Comparison of ENCODE assay signal across 8 mouse cellular contexts in the genomic region with DNA sequence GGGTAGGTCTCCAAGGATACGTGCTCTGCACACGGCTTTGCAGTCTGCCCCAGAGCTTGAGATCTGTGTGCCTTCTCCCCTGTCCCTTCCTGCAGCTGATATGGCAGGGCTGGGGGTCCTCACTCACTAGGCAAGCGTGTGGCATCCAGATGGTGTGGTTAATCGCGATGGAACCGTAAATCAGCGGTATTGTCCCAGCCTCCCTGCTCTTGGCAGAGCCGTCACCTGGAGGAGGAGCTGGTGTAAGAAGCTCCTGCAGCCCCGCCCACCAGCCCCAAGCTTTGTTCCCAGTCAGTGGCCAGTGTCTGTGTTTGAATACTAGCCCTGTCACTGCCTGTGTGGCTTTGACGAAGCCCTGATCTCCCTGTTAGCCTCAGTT.
A peak's percentile ranks its signal among the peaks of the same experiment; 100 is the strongest.
DNase-seq lines count a peak whose midpoint lies in the region; ATAC-seq and TF ChIP-seq lines count a peak whose summit lies in the region.

No protein-coding gene starts in this region.

- H3K9me3 ChIP-seq in hindbrain, embryonic 13.5 days: no peaks in the 10 kb centered on the region
- no peaks in the 10 kb centered on the region for H3K9me3 ChIP-seq in neural tube, embryonic 11.5 days (ENCODE audit: control insufficient read depth, low read length)

- no peak overlapping the region for H3K4me3 ChIP-seq in cerebellum, adult 2 months (replicated peaks; ENCODE audit: insufficient read depth, low read depth, low read length)
- no peak overlapping the region for H3K4me3 ChIP-seq in hindbrain, embryonic 13.5 days
- no peak overlapping the region for H3K4me3 ChIP-seq in neural tube, embryonic 11.5 days (ENCODE audit: low read depth, low read length)

- DNase-seq in cerebellum, adult 2 months: peak in 1 of 2 experiments; percentile 40
- no peak for DNase-seq in cerebellum, adult 9-11 months
- peak; percentile 46 for DNase-seq in lung, postnatal 10 days
- no peak for DNase-seq in lung, postnatal 25 days (ENCODE audit: low spot score)
- DNase-seq in neural tube, embryonic 11.5 days (ENCODE audit: low spot score): peak; percentile 80
- no peak for DNase-seq in frontal cortex, adult 2 months (ENCODE audit: extremely low spot score in 1 of 2, low spot score in 1 of 2)
- no peak for DNase-seq in layer of hippocampus, adult 8-10 months (ENCODE audit: low spot score in 2 of 2)

- TF ChIP-seq POLR2A in cerebellum, adult 2 months (IDR thresholded peaks at IDR 0.05; ENCODE audit: borderline replicate concordance, insufficient read depth, low read length): no peak

- H3K27me3 ChIP-seq in cerebellum, adult 2 months (ENCODE audit: control insufficient read depth, insufficient read depth, low read length): no peaks in the 10 kb centered on the region
- no peaks in the 10 kb centered on the region for H3K27me3 ChIP-seq in hindbrain, embryonic 13.5 days
- H3K27me3 ChIP-seq in neural tube, embryonic 11.5 days (ENCODE audit: control insufficient read depth, insufficient read depth, low read length): 0 out of 2 replicates have a peak, but pooled peaks cover 6% of the 10 kb centered on the region

- 37% methylated on average over 10 of the region's 10 CpGs for WGBS in cerebellum, adult 2 months
- whole genome bisulfite sequencing in hindbrain, embryonic 13.5 days: 7% methylated on average over 10 of the region's 10 CpGs
- 3% methylated on average over 10 of the region's 10 CpGs for WGBS in neural tube, embryonic 11.5 days

- TF ChIP-seq CTCF in cerebellum, adult 2 months (IDR thresholded peaks at IDR 0.05; ENCODE audit: borderline replicate concordance, insufficient read depth, low read depth, low read length): no peak

- 0 out of 2 replicates have a peak overlapping the region, but pooled peaks have one; percentile 10 for H3K4me2 ChIP-seq in hindbrain, embryonic 13.5 days
- H3K4me2 ChIP-seq in neural tube, embryonic 11.5 days (ENCODE audit: low read depth): no peak overlapping the region

- ATAC-seq in hindbrain, embryonic 13.5 days (ENCODE audit: low FRiP score): peak; percentile 22; the same call in 1 of the 2 replicates
- ATAC-seq in neural tube, embryonic 11.5 days (ENCODE audit: insufficient read depth, low FRiP score, low TSS enrichment): peak; percentile 35; the same call in 1 of the 2 replicates

- peaks cover 36% of the 10 kb centered on the region for H3K4me1 ChIP-seq in cerebellum, adult 2 months (ENCODE audit: control insufficient read depth, insufficient read depth, low read length)
- peaks cover 75% of the 10 kb centered on the region for H3K4me1 ChIP-seq in hindbrain, embryonic 13.5 days (replicated peaks)
- peaks cover 39% of the 10 kb centered on the region for H3K4me1 ChIP-seq in neural tube, embryonic 11.5 days (ENCODE audit: control insufficient read depth, insufficient read depth, low read length)

- peak overlapping the region; percentile 15; the same call in 1 of the 2 replicates for H3K27ac ChIP-seq in cerebellum, adult 2 months (ENCODE audit: insufficient read depth, low read length)
- H3K27ac ChIP-seq in hindbrain, embryonic 13.5 days: peak overlapping the region; percentile 100
- peak overlapping the region; percentile 98 for H3K27ac ChIP-seq in neural tube, embryonic 11.5 days (ENCODE audit: low read depth, low read length)

- peak overlapping the region; percentile 69; the same call in 1 of the 2 replicates for H3K9ac ChIP-seq in hindbrain, embryonic 13.5 days
- H3K9ac ChIP-seq in neural tube, embryonic 11.5 days (ENCODE audit: low read length): peak overlapping the region; percentile 58

- H3K36me3 ChIP-seq in hindbrain, embryonic 13.5 days: no peaks in the 10 kb centered on the region
- no peaks in the 10 kb centered on the region for H3K36me3 ChIP-seq in neural tube, embryonic 11.5 days (ENCODE audit: control insufficient read depth, insufficient read depth, low read length)

Comparison
In these comparisons a context has a peak if more than half of its experiments do, and no peak if none do; other contexts are left out.
1. DNase-seq: peak in lung, postnatal 10 days (single experiment) and neural tube, embryonic 11.5 days (single experiment); none in cerebellum, adult 9-11 months (single experiment), lung, postnatal 25 days (single experiment), frontal cortex, adult 2 months (0 of 2) and layer of hippocampus, adult 8-10 months (0 of 2).
2. H3K27ac ChIP-seq: peak in every context shown above with its lines; median percentile 100 in hindbrain, embryonic 13.5 days; 98 in neural tube, embryonic 11.5 days; 15 in cerebellum, adult 2 months.